Mouse (Mus musculus) liver, postnatal 0 days (tissue): ENCODE data around the gene Sp7. TPM values are rescaled to one million over a fixed set of nuclear protein-coding genes. Genes with fewer than 3 reads are reported as not detected.

Experiments used
- ATAC-seq: fragments of 200-750 bp; cut with Nextera tagmentation; 2 replicates; pipeline ENCODE4 v1.8.0; 2017; ENCODE audit warnings: mild to moderate bottlenecking, moderate library complexity
- DNase-seq: peaks from one replicate; pipeline ENCODE4 v3.0.0-alpha.2; 2016
- H3K27ac ChIP-seq: fragments of 300-500 bp; sonication (generic); 2 replicates; pipeline ENCODE4 v1.5.1; 2014; ENCODE audit warnings: antibody characterized with exemption, moderate library complexity, mild to moderate bottlenecking, low read depth
- H3K27me3 ChIP-seq: fragments of 300-500 bp; sonication (generic); 2 replicates; pipeline ENCODE4 v1.6.1; 2014; ENCODE audit warnings: low read length, control low read depth, mixed read lengths; ENCODE audit not compliant: insufficient read depth
- H3K36me3 ChIP-seq: fragments of 300-500 bp; sonication (generic); replicated peaks from 2 replicates; pipeline ENCODE4 v1.6.1; 2014; ENCODE audit warnings: mild to moderate bottlenecking, control low read depth, low read length, moderate library complexity, mixed read lengths; ENCODE audit not compliant: insufficient read depth
- H3K4me1 ChIP-seq: fragments of 300-500 bp; sonication (generic); 2 replicates; pipeline ENCODE4 v1.6.1; 2014; ENCODE audit warnings: antibody characterized with exemption, mild to moderate bottlenecking, control low read depth; ENCODE audit not compliant: insufficient read depth
- H3K4me2 ChIP-seq: fragments of 300-500 bp; sonication (generic); 2 replicates; pipeline ENCODE4 v1.6.1; 2014; ENCODE audit warnings: low read depth, mild to moderate bottlenecking, low read length, moderate library complexity, mixed read lengths
- H3K4me3 ChIP-seq: fragments of 300-500 bp; sonication (generic); 2 replicates; pipeline ENCODE4 v1.5.1; 2014; ENCODE audit warnings: low read depth, low read length
- H3K9ac ChIP-seq: fragments of 300-500 bp; sonication (generic); replicated peaks from 2 replicates; pipeline ENCODE4 v1.6.1; 2014; ENCODE audit warnings: mild to moderate bottlenecking, moderate library complexity
- H3K9me3 ChIP-seq: fragments of 300-500 bp; sonication (generic); 2 replicates; pipeline ENCODE4 v1.6.1; 2016; ENCODE audit warnings: mild to moderate bottlenecking, control low read depth, low read length, mixed read lengths
- CTCF ChIP-seq: sonication (generic); IDR thresholded peaks from 2 replicates; pipeline ENCODE4 v1.5.1; 2016; ENCODE audit warnings: antibody characterized with exemption, low read depth
- EP300 ChIP-seq: IDR thresholded peaks from 2 replicates; pipeline ENCODE4 v1.6.1; 2016; ENCODE audit warnings: antibody characterized with exemption, low read depth, mild to moderate bottlenecking
- WGBS: fragments of 180-500 bp; shearing (Covaris S2); extraction: QIAGEN DNeasy Blood & Tissue Kit; methylation state at CpG from one replicate; pipeline ENCODE4 v1.1.7; 2014; ENCODE audit not compliant: insufficient replicate concordance; 5-methylcytosine and 5-hydroxymethylcytosine counted together
- polyA plus RNA-seq: library from polyadenylated mRNA; unstranded; fragments of >200 nt; fragmentation: Nextera tagmentation; extraction: Ambion mirVana; gene quantifications from 2 replicates; pipeline ENCODE4 v1.2.1, GENCODE M21; 2015

Sp7 gene
- polyA plus RNA-seq, result not detected in 2 replicates

GRCm38 (mm10) chr15:102366733-102367344 is at the start of gene Sp7:
Gene Sp7 (minus strand): TSS chr15:102367182.
- Histone ChIP-seq H3K27ac (no peak within 1 kb of the TSS), H3K27me3 (peaks cover 57% of the 10 kb centered on the region), H3K9me3 (no peaks in the 10 kb centered on the region), H3K9ac (no peak within 1 kb of the TSS), H3K36me3 (no peaks in the 10 kb centered on the region), H3K4me1 (no peaks in the 10 kb centered on the region), H3K4me3 (no peak within 1 kb of the TSS), H3K4me2 (no peak within 1 kb of the TSS)
- 12% methylated on average over 11 of the region's 15 CpGs for WGBS
- TF ChIP-seq EP300, result no peak
- no peak for TF ChIP-seq CTCF
- no peak for DNase-seq
- no peak for ATAC-seq

- TF ChIP-seq CTCF (no peak), EP300 (no peak)
- H3K36me3 ChIP-seq, result peaks cover 42% of the 10 kb centered on the region
- DNase-seq (no peak), ATAC-seq (no peak)
- H3K4me3 ChIP-seq, result no peak overlapping the region
- peaks cover 18% of the 10 kb centered on the region for H3K4me1 ChIP-seq
- no peak overlapping the region for H3K9ac ChIP-seq
- H3K9me3 ChIP-seq, result no peaks in the 10 kb centered on the region
- H3K4me2 ChIP-seq, result no peak overlapping the region
- no peaks in the 10 kb centered on the region for H3K27me3 ChIP-seq
- no peak overlapping the region for H3K27ac ChIP-seq
Observed at GRCm38 (mm10) chr15:102413687-102414086, 46.7 kb upstream of the Sp7 start.

GRCm38 (mm10) chr15:102411077-102411476 is 44.1 kb upstream of the Sp7 start:
- WGBS, result 74% methylated on average over 1 of the region's 1 CpGs
- peaks cover 53% of the 10 kb centered on the region for H3K36me3 ChIP-seq
- TF ChIP-seq EP300 (no peak), CTCF (no peak)
- no peak overlapping the region for H3K9ac ChIP-seq
- DNase-seq (no peak), ATAC-seq (no peak)
- peak overlapping the region; percentile 56 for H3K4me2 ChIP-seq
- peaks cover 26% of the 10 kb centered on the region for H3K4me1 ChIP-seq
- no peak overlapping the region for H3K27ac ChIP-seq
- no peaks in the 10 kb centered on the region for H3K27me3 ChIP-seq
- no peak overlapping the region for H3K4me3 ChIP-seq
- H3K9me3 ChIP-seq, result no peaks in the 10 kb centered on the region

GRCm38 (mm10) chr15:102409286-102409685 is 42.3 kb upstream of the Sp7 start:
- no peaks in the 10 kb centered on the region for H3K9me3 ChIP-seq
- TF ChIP-seq CTCF (no peak), EP300 (no peak)
- peaks cover 29% of the 10 kb centered on the region for H3K4me1 ChIP-seq
- no peak overlapping the region for H3K4me3 ChIP-seq
- 90% methylated on average over 3 of the region's 3 CpGs for WGBS
- no peaks in the 10 kb centered on the region for H3K27me3 ChIP-seq
- no peak for ATAC-seq
- H3K27ac ChIP-seq, result no peak overlapping the region
- peak overlapping the region; percentile 26 for H3K4me2 ChIP-seq
- H3K36me3 ChIP-seq, result peaks cover 50% of the 10 kb centered on the region
- H3K9ac ChIP-seq, result no peak overlapping the region
- DNase-seq, result no peak

- no peak overlapping the region for H3K9ac ChIP-seq
- no peak for ATAC-seq
- no peaks in the 10 kb centered on the region for H3K9me3 ChIP-seq
- H3K4me3 ChIP-seq, result no peak overlapping the region
- H3K4me2 ChIP-seq, result peak overlapping the region; percentile 5; the same call in 1 of the 2 replicates
- 69% methylated on average over 2 of the region's 2 CpGs for WGBS
- H3K4me1 ChIP-seq, result peaks cover 29% of the 10 kb centered on the region
- no peak for TF ChIP-seq EP300
- TF ChIP-seq CTCF, result no peak
- no peak for DNase-seq
- H3K27me3 ChIP-seq, result no peaks in the 10 kb centered on the region
- peaks cover 47% of the 10 kb centered on the region for H3K36me3 ChIP-seq
- no peak overlapping the region for H3K27ac ChIP-seq
Observed at GRCm38 (mm10) chr15:102408558-102409130, 41.7 kb upstream of the Sp7 start.

GRCm38 (mm10) chr15:102407681-102408557 is 40.9 kb upstream of the Sp7 start:
- H3K27ac ChIP-seq, result no peak overlapping the region
- no peak for ATAC-seq
- H3K4me3 ChIP-seq, result peak overlapping the region; percentile 90; the same call in 1 of the 2 replicates
- no peaks in the 10 kb centered on the region for H3K27me3 ChIP-seq
- WGBS, result 92% methylated on average over 10 of the region's 10 CpGs
- peaks cover 47% of the 10 kb centered on the region for H3K36me3 ChIP-seq
- H3K4me2 ChIP-seq, result peak overlapping the region; percentile 67; the same call in 1 of the 2 replicates
- peak; percentile 25 for TF ChIP-seq CTCF
- TF ChIP-seq EP300, result no peak
- H3K9ac ChIP-seq, result no peak overlapping the region
- no peaks in the 10 kb centered on the region for H3K9me3 ChIP-seq
- no peak for DNase-seq
- H3K4me1 ChIP-seq, result peaks cover 29% of the 10 kb centered on the region
